Mouse (Mus musculus) NIH3T3 (cell line): ENCODE measurements around the gene Pdcd2.
A peak's percentile ranks its signal among the peaks of the same experiment; 100 is the strongest.
"Not testable (repeated sequence)": the region's sequence is repeated elsewhere in the genome, so short reads cannot be mapped to it uniquely, and the experiment has no call there.

Source experiments
- DNase-seq: peaks from one replicate; pipeline ENCODE4 v3.0.0-alpha.2; 2012; ENCODE audit warnings: low read depth

Pdcd2 gene

DNA sequence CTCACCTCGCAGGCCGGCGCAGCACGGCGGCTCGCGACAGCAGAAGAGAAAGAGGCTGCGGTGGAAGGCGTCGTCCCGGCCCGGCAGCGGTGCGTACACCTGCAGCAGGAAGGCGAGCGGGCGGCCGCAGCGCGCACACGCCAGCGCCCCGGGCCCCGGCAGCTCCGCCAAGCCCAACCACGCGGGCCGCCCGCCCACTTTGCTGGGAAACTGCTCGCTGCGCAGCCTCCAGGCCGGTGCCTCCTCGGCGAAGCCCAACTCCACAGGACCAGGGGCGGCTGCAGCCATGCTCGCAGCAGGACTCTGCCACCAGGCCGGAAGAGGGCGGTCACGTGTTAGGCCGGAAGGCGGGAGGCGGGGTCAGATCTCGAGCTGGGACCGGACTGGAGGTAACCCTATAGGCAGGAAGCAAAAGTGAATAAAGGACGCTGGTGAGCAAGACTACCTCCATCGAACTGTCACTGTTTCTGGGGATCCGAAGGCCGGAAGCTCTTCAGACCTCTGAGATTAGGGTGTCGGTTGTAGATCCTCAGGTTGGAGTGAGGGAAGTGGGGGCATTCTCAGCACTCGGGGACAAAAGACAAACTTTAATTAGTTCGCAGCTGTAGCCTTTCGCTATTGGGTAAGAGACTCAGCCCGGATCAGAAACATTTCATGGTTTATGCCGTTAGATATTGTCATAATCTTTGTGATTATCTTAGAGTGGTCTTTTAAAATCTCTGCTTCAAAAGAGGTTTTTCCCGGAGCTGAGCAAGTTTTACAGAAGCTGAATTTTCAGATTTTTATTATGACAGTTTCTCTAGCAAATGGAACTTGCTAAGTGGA lies at the start of gene Pdcd2:
Pdcd2 (minus strand) TSS at position 316 of the 825 bp plus-strand sequence.
- DNase-seq: peak; percentile 98

DNA sequence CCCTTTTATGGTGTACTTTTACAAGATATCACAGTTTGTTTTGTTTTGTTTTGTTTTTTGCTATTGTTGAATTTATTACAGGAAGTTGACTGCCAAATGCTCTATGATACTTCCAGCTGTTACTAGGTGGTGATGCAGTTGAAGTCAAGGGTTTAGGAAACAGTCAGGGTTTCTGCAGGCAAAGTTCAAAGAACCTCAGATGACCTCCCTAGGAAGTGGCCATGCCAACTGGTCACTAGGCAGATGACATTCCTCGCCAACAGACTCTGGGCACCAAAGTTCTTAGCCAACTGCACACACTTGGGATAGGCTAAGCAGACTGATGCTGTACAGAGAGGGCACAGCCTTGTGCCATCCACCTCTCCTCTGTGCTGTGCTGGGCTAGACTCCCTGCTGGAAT lies 48.0 kb upstream of the Pdcd2 start:
- DNase-seq: no peak

- no peak for DNase-seq
These were observed 39.8 kb upstream of the Pdcd2 start for GRCm38 (mm10) chr17:15566908-15567307.

DNA sequence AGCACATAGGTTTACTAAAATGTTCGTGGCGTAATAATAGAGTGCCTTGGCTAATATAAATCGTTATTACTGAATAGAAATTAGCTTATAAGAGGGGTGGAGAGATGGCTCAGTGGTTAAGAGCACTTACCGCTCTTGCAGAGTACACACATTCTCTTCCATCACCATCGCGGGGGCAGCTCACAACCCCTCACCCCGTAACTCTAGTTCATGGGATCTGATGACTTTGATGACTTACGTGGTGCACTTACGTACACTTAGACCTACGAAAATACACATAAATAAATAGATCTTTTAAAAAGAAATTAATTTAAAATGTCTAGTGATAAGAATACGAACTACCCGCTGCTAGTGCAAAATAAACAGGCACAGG lies 37.8 kb upstream of the Pdcd2 start:
- peak; percentile 3 for DNase-seq

GRCm38 (mm10) chr17:15564014-15564927 lies 37.2 kb upstream of the Pdcd2 start, which contains the start of gene Prdm9:
Gene Prdm9, minus strand, starts transcription at chr17:15564354.
- peak; percentile 99 for DNase-seq

DNA sequence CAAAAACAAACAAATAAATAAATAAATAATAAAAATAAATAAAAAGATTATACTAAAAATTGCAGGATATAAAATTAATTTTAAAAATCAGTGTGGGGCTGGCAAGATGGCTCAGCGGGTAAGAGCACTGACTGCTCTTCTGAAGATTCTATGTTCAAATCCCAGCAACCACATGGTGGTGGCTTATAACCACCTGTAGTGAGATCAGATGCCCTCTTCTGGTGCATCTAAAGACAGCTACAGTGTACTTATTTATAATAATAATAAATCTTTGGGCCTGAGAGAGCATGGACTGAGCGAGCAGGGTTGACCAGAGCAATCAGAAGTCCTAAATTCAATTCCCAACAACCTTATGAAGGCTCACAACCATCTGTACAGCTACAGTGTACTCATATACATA lies 32.8 kb upstream of the Pdcd2 start:
- DNase-seq: peak; percentile 11

GRCm38 (mm10) chr17:15549713-15550112 lies 22.6 kb upstream of the Pdcd2 start:
- no peak for DNase-seq

DNA sequence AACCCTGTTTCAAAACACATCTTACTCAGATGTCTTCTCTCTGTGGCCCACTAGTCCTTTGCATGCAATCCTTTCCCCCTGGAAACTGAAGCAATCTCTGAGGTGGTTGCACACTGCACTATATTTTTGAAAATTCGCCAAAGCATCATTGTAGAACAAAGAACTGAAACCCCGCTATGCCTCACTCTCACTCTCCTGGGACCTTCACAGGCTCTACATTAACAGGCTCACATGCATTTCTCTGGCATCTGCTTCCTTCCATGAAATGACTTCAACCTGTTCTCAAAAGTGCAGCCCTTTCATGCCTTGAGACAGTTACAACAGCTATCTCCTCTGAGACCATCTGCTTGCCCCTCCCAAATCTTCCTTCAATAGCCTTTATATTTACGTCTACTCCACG lies 19.3 kb upstream of the Pdcd2 start:
- DNase-seq: no peak

- DNase-seq: not testable (repeated sequence)
These were observed 16.8 kb upstream of the Pdcd2 start for GRCm38 (mm10) chr17:15543868-15544267.

DNA sequence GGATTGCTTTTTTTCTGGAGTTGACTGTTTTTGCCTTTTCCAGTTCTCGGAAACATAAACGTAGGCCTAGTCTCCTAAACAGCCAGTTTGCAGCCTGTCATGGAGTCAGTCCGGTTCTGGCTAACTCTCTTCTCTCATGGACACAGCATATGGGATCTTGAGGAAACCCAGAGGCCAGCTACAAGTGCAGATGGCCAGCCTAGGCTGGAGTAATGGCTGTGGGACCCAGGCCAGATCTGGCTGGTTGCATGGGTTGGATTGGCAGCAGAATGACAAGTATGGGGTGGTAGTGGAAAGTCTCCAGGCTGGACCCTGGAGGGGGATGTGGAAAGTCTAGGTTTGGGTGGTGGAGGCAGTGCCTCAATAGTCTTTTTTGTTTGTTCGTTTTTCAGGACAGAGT lies 13.2 kb upstream of the Pdcd2 start:
- DNase-seq: no peak

GRCm38 (mm10) chr17:15536457-15536904 lies 9.4 kb upstream of the Pdcd2 start:
- DNase-seq: no peak

DNA sequence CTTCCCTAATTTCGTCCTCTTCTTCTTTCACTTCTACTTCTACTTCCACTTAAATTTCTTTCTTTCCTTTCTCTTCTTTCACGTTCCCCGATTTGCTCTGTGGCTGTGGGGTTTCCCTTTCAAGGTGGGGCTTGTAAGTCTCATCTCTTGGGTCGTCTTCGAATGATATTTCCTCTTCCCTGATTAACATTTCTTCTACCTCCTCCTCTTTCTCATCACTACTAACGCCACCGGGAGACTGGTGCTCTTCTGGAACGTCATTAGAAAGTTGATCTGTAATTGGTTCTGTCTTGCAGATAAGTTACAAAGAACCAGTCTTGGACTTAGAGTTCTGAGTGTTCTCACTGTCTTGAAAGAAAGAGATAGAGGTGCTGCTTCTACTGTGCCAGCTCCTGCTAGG lies 8.8 kb upstream of the Pdcd2 start:
- DNase-seq: no peak

DNA sequence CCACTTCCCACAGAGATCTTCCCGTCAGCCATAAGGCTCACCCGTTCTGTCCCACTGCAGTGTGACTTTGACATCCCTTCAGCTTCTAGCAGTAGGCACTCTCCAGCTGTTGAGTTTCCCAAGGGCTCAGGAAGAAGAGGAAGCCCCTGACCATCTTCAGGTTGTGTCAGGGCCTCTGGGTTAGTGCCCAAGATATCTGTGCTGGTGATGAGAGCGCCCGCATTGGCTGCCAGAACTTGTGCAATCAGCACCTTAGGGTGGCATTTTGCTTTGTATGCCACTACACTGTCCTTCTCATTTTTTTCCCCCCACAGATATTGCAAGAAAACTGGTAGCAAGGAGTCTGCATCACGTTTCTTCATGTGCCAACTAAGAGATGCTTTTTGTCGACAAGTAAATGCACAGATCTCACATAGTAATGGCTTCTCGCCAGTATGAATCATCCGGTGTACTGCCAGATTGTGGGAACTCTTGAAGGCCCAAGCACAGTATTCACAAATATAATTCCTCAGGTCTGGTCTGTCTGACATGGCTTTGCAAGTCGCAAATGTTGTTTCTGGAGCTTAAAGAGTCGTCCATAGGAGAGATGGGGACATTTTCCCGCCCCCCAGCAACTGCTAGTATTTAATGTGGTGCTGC lies 8.2 kb upstream of the Pdcd2 start:
- DNase-seq: peak; percentile 91

DNA sequence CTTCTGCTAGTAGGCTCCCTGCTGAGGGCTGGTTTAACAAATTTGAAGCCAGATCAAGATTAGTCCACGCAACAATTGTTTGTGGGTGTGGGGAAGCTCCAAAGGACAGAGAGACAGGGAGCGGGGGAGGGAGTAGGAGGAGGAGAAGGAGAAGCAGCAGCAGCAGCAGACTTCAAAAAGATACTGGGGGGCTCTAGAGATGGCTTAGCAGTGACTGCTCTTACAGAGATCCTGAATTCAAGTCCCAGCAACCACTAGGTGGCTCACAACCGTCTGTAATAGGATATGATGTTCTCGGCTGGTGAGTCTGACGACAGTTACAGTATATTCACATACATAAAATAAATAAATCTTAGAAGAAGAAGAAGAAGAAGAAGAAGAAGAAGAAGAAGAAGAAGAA lies 3.0 kb upstream of the Pdcd2 start:
- DNase-seq: peak; percentile 68

GRCm38 (mm10) chr17:15528887-15529286 lies 1.8 kb upstream of the Pdcd2 start:
- no peak for DNase-seq

DNA sequence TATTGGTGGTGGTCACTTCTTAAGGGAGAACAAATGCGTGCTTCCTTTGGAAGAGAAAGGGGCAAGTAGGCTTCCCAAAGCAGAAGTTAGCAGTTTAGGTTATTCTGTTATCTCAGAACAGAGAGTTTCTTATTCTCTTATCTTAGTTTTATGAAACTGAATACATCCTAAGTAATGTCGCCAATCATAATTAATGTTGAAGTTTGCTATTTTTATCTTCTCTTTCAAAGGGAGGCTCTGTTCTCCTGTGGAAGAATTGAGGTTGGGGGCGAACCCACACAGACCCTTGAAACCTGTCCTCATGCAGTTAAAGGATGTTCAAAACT lies 673 bp upstream of the Pdcd2 start:
- no peak for DNase-seq

DNA sequence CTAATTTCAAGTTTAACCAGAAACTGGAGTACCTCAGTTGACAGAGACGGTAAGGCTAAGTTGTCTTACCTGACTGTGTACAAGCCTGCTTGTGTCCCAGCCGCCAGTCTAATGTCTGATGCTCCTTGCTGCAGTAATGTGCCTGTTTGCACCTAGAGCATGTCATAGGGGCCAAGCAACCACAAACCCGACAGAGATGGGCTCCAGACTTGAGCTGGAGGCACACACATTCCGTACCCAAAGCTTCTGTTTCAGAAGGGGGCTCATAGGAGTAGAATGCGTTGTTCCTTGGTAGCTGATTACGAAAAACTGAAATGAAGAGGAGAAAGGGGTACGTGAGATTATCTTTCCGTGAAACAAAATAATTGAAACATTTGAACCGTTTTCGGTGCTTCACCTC lies 797 bp downstream of the Pdcd2 start:
- peak; percentile 25 for DNase-seq

DNA sequence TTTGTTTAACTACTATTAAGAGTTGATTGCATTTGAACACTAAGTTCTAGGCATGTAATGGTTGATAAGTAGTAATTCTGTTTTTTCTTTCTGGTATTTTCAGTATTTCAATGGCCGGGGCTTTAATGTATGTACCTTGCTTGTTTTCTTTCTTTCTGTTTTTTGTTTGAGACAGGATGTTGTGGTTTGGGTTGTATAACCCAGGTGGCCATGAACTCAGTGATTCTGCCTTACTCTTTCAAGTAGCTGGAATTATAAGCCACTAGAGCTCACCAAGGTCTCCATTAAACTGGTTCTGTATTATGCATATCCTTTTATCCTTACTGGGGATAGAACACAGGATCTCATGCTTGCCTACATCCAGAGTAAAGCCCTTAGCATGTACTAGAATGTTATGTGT lies 8.3 kb downstream of the Pdcd2 start:
- DNase-seq: no peak

GRCm38 (mm10) chr17:15518186-15518585 lies 8.9 kb downstream of the Pdcd2 start:
- no peak for DNase-seq

DNA sequence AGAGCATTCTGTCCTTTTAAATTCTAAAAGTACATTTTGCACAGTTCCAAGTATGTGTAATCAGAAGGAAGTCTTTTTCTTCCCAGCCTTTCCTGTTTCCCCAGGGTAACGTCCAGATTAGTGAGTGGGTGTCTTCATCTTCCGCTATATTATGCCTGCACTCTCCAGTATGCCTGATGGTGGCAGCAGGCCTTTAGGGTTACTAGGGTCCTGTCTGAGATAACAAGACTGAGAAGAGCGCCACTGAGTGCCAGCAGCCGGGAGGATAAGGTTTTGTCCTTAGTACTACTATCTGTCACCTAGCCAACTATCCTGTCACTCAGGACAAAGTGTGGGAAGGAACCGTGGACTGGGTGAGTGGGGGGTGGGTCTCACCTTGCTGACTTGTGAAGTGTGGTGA lies 9.3 kb downstream of the Pdcd2 start:
- no peak for DNase-seq

DNA sequence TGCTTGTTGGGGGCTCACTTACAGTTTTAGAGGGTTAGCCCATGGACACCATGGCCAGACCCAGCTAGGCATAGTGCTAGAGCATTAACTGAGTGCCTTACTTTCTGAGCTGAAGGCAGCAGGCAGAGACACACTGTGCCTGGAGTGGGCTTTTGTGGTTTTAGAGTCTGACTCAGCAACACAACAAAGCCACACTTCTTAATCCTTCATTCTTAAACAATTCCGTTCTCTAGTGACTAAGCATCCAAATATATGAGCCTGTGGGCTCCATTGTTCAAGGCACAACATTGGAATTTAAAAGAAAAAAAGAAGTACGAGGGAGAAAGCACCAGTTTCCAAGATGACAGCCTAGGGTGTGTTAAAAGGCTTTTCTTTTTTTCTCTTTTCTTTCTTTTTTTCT lies 16.4 kb downstream of the Pdcd2 start:
- DNase-seq: peak; percentile 63

- peak; percentile 98 for DNase-seq
These were observed 27.3 kb downstream of the Pdcd2 start, which contains the start of the genes Psmb1 and Tbp for GRCm38 (mm10) chr17:15499656-15500394. Gene Psmb1, minus strand, starts transcription at chr17:15499751. Gene Tbp, plus strand, starts transcription at chr17:15499888.
